Comparison of ENCODE assay signal across 14 mouse cellular contexts in genomic region chr2:83303515-83303914, GRCm38 (mm10).
DNase-seq lines count a peak whose midpoint lies in the region; ATAC-seq lines count a peak whose summit lies in the region.
"Had no signal": no experiment of that assay in that cellular context is flagged by ENCODE, and none has a peak within 500 bp of the region (broad histone marks: within the 10 kb centered on the region; RNA-seq: fewer than 3 reads in every experiment).

No protein-coding gene starts in this region.

- H3K27me3 ChIP-seq in hindbrain, embryonic 16.5 days (replicated peaks; ENCODE audit: control insufficient read depth, insufficient read depth, low read length), result no peaks in the 10 kb centered on the region
- H3K27me3 ChIP-seq in hindbrain, embryonic 13.5 days, result no peaks in the 10 kb centered on the region
- H3K27me3 ChIP-seq in midbrain, embryonic 15.5 days (replicated peaks), result no peaks in the 10 kb centered on the region
- no peaks in the 10 kb centered on the region for H3K27me3 ChIP-seq in midbrain, embryonic 10.5 days (ENCODE audit: low read depth, poor library complexity, severe bottlenecking)
- H3K27me3 ChIP-seq: embryonic facial prominence, embryonic 12.5 days; heart, embryonic 12.5 days; intestine, embryonic 15.5 days had no signal

- peak; percentile 40; the same call in 1 of the 2 replicates for ATAC-seq in hindbrain, embryonic 16.5 days
- ATAC-seq in hindbrain, embryonic 13.5 days (ENCODE audit: low FRiP score), result no peak
- ATAC-seq in midbrain, embryonic 15.5 days (replicated peaks), result peak; percentile 71
- ATAC-seq: forebrain, postnatal 0 days; intestine, embryonic 15.5 days had no signal

- no peaks in the 10 kb centered on the region for H3K4me1 ChIP-seq in hindbrain, embryonic 16.5 days (ENCODE audit: control insufficient read depth, insufficient read depth, low read depth, low read length)
- no peaks in the 10 kb centered on the region for H3K4me1 ChIP-seq in hindbrain, embryonic 13.5 days (replicated peaks)
- no peaks in the 10 kb centered on the region for H3K4me1 ChIP-seq in midbrain, embryonic 15.5 days
- H3K4me1 ChIP-seq in midbrain, embryonic 10.5 days, result no peaks in the 10 kb centered on the region
- H3K4me1 ChIP-seq: embryonic facial prominence, embryonic 12.5 days; heart, embryonic 12.5 days; intestine, embryonic 15.5 days had no signal

- H3K36me3 ChIP-seq in hindbrain, embryonic 16.5 days (ENCODE audit: control insufficient read depth, insufficient read depth, low read length), result no peaks in the 10 kb centered on the region
- H3K36me3 ChIP-seq in hindbrain, embryonic 13.5 days, result no peaks in the 10 kb centered on the region
- no peaks in the 10 kb centered on the region for H3K36me3 ChIP-seq in midbrain, embryonic 15.5 days (replicated peaks)
- no peaks in the 10 kb centered on the region for H3K36me3 ChIP-seq in midbrain, embryonic 10.5 days
- H3K36me3 ChIP-seq: embryonic facial prominence, embryonic 12.5 days; heart, embryonic 12.5 days; intestine, embryonic 15.5 days had no signal

- H3K4me3 ChIP-seq in hindbrain, embryonic 16.5 days (ENCODE audit: low read length), result no peak overlapping the region
- H3K4me3 ChIP-seq in hindbrain, embryonic 13.5 days, result no peak overlapping the region
- H3K4me3 ChIP-seq in midbrain, embryonic 15.5 days, result no peak overlapping the region
- no peak overlapping the region for H3K4me3 ChIP-seq in midbrain, embryonic 10.5 days
- H3K4me3 ChIP-seq: embryonic facial prominence, embryonic 12.5 days; heart, embryonic 12.5 days; intestine, embryonic 15.5 days had no signal

- 52% methylated on average over 8 of the region's 8 CpGs for WGBS in hindbrain, embryonic 16.5 days
- 67% methylated on average over 8 of the region's 8 CpGs for WGBS in hindbrain, embryonic 13.5 days
- WGBS in midbrain, embryonic 15.5 days, result 57% methylated on average over 8 of the region's 8 CpGs
- 72% methylated on average over 8 of the region's 8 CpGs for WGBS in midbrain, embryonic 10.5 days

- no peak for DNase-seq in midbrain, embryonic 10.5 days (ENCODE audit: low spot score)
- DNase-seq in retina, embryonic 14.5 days (ENCODE audit: low spot score), result peak; percentile 40
- no peak for DNase-seq in gastrocnemius, postnatal 25 days
- DNase-seq: adrenal gland, postnatal 10 days; cerebellum, adult 11-12 months; cerebellum, postnatal 25 days; forebrain, postnatal 0 days; gastrocnemius, postnatal 14 days had no signal

- H3K27ac ChIP-seq in hindbrain, embryonic 16.5 days (ENCODE audit: low read depth, low read length), result no peak overlapping the region
- H3K27ac ChIP-seq in hindbrain, embryonic 13.5 days, result no peak overlapping the region
- no peak overlapping the region for H3K27ac ChIP-seq in midbrain, embryonic 15.5 days
- no peak overlapping the region for H3K27ac ChIP-seq in midbrain, embryonic 10.5 days (replicated peaks)
- H3K27ac ChIP-seq: embryonic facial prominence, embryonic 12.5 days; intestine, embryonic 15.5 days had no signal

- no peaks in the 10 kb centered on the region for H3K9me3 ChIP-seq in hindbrain, embryonic 16.5 days (ENCODE audit: control insufficient read depth, low read length)
- H3K9me3 ChIP-seq in hindbrain, embryonic 13.5 days, result no peaks in the 10 kb centered on the region
- no peaks in the 10 kb centered on the region for H3K9me3 ChIP-seq in midbrain, embryonic 15.5 days
- H3K9me3 ChIP-seq in midbrain, embryonic 10.5 days (replicated peaks), result no peaks in the 10 kb centered on the region
- H3K9me3 ChIP-seq: embryonic facial prominence, embryonic 12.5 days; heart, embryonic 12.5 days; intestine, embryonic 15.5 days had no signal

- H3K9ac ChIP-seq in hindbrain, embryonic 16.5 days (ENCODE audit: low read depth, low read length), result no peak overlapping the region
- H3K9ac ChIP-seq in hindbrain, embryonic 13.5 days, result no peak overlapping the region
- H3K9ac ChIP-seq in midbrain, embryonic 15.5 days, result no peak overlapping the region
- H3K9ac ChIP-seq: embryonic facial prominence, embryonic 12.5 days; forebrain, postnatal 0 days; heart, embryonic 12.5 days; intestine, embryonic 15.5 days had no signal

- H3K4me2 ChIP-seq in hindbrain, embryonic 16.5 days (ENCODE audit: low read length), result no peak overlapping the region
- no peak overlapping the region for H3K4me2 ChIP-seq in hindbrain, embryonic 13.5 days
- H3K4me2 ChIP-seq in midbrain, embryonic 15.5 days, result no peak overlapping the region
- H3K4me2 ChIP-seq: embryonic facial prominence, embryonic 12.5 days; heart, embryonic 12.5 days; intestine, embryonic 15.5 days had no signal
